Mouse (Mus musculus) skeletal muscle tissue, adult 2 months (tissue): Measurements from ENCODE around the gene Cabin1.

Source experiments
- DNase-seq: peaks from one replicate; pipeline ENCODE4 v3.0.0-alpha.2; 2012; ENCODE audit warnings: low read depth, low spot score

Cabin1 gene

GRCm38 (mm10) chr10:75667115-75667910 lies 96.8 kb downstream of the Cabin1 start:
- peak; percentile 50 for DNase-seq

GRCm38 (mm10) chr10:75666451-75667030 lies 97.6 kb downstream of the Cabin1 start:
- DNase-seq, result no peak

GRCm38 (mm10) chr10:75664673-75665270 lies 99.4 kb downstream of the Cabin1 start:
- no peak for DNase-seq

GRCm38 (mm10) chr10:75662575-75662974 lies 101.6 kb downstream of the Cabin1 start:
- no peak for DNase-seq

GRCm38 (mm10) chr10:75661876-75662275 lies 102.3 kb downstream of the Cabin1 start:
- DNase-seq, result no peak

GRCm38 (mm10) chr10:75661381-75661780 lies 102.8 kb downstream of the Cabin1 start:
- DNase-seq, result no peak

GRCm38 (mm10) chr10:75657772-75658171 lies 106.4 kb downstream of the Cabin1 start:
- no peak for DNase-seq

GRCm38 (mm10) chr10:75657165-75657564 lies 107.0 kb downstream of the Cabin1 start:
- DNase-seq, result no peak

GRCm38 (mm10) chr10:75654053-75654452 lies 110.1 kb downstream of the Cabin1 start:
- no peak for DNase-seq

GRCm38 (mm10) chr10:75651381-75652068 lies 112.6 kb downstream of the Cabin1 start:
- DNase-seq, result no peak

- DNase-seq, result no peak
Measured at GRCm38 (mm10) chr10:75650306-75650902, 113.7 kb downstream of the Cabin1 start.

- no peak for DNase-seq
Measured at GRCm38 (mm10) chr10:75649406-75649995, 114.6 kb downstream of the Cabin1 start.

GRCm38 (mm10) chr10:75649001-75649400 lies 115.1 kb downstream of the Cabin1 start:
- DNase-seq, result no peak

- DNase-seq, result no peak
Measured at GRCm38 (mm10) chr10:75648091-75648490, 116.0 kb downstream of the Cabin1 start.

GRCm38 (mm10) chr10:75647362-75647761 lies 116.8 kb downstream of the Cabin1 start:
- peak; percentile 61 for DNase-seq

- no peak for DNase-seq
Measured at GRCm38 (mm10) chr10:75646406-75646805, 117.7 kb downstream of the Cabin1 start.

GRCm38 (mm10) chr10:75645616-75646015 lies 118.5 kb downstream of the Cabin1 start:
- DNase-seq, result no peak

- no peak for DNase-seq
Measured at GRCm38 (mm10) chr10:75643741-75644343, 120.3 kb downstream of the Cabin1 start, which contains the start of gene Susd2. TSS of gene Susd2 (minus strand) at chr10:75644008.

GRCm38 (mm10) chr10:75642891-75643290 lies 121.2 kb downstream of the Cabin1 start:
- no peak for DNase-seq

GRCm38 (mm10) chr10:75642436-75642835 lies 121.7 kb downstream of the Cabin1 start:
- DNase-seq, result no peak

GRCm38 (mm10) chr10:75641721-75642222 lies 122.4 kb downstream of the Cabin1 start:
- no peak for DNase-seq
